In genomic region chr9:66511580-66512350, GRCm38 (mm10) we compare ENCODE assay signal across 8 mouse cellular contexts. TPM values are rescaled to one million over a fixed set of nuclear protein-coding genes. Genes with fewer than 3 reads are reported as not detected.
A peak's percentile ranks its signal among the peaks of the same experiment; 100 is the strongest.
DNase-seq lines count a peak whose midpoint lies in the region; ATAC-seq and TF ChIP-seq lines count a peak whose summit lies in the region.

No protein-coding gene starts in this region.

- peak overlapping the region; percentile 72 to 80 for H3K4me3 ChIP-seq in MEL (ENCODE audit: control insufficient read depth in 1 of 2, insufficient read depth in 1 of 2, low read depth in 2 of 2, low read length in 2 of 2)
- peak overlapping the region; percentile 60 for H3K4me3 ChIP-seq in cerebellum, adult 2 months (replicated peaks; ENCODE audit: insufficient read depth, low read depth, low read length)
- peak overlapping the region; percentile 73 for H3K4me3 ChIP-seq in hindbrain, embryonic 10.5 days
- peak overlapping the region; percentile 70 for H3K4me3 ChIP-seq in lung, postnatal 0 days (ENCODE audit: low read depth, low read length)

- peak; percentile 93 for ATAC-seq in lung, postnatal 0 days

- under 1% methylated on average over 78 of the region's 78 CpGs for WGBS in cerebellum, adult 2 months
- under 1% methylated on average over 78 of the region's 78 CpGs for WGBS in hindbrain, embryonic 10.5 days
- under 1% methylated on average over 75 of the region's 78 CpGs for WGBS in lung, postnatal 0 days

- peaks cover 0 to 9% of the 10 kb centered on the region in 2 experiments; a peak in 2 of 4 replicates for H3K4me1 ChIP-seq in MEL (ENCODE audit: control insufficient read depth in 1 of 2, insufficient read depth in 2 of 2, low read length in 2 of 2)
- peaks cover 49% of the 10 kb centered on the region for H3K4me1 ChIP-seq in cerebellum, adult 2 months (ENCODE audit: control insufficient read depth, insufficient read depth, low read length)
- peaks cover 48% of the 10 kb centered on the region for H3K4me1 ChIP-seq in hindbrain, embryonic 10.5 days (replicated peaks)
- no peaks in the 10 kb centered on the region for H3K4me1 ChIP-seq in lung, postnatal 0 days (ENCODE audit: insufficient read depth, low read depth, low read length)

- no peaks in the 10 kb centered on the region for H3K27me3 ChIP-seq in MEL (ENCODE audit: control insufficient read depth in 1 of 2, insufficient read depth in 2 of 2, low read length in 2 of 2)
- no peaks in the 10 kb centered on the region for H3K27me3 ChIP-seq in cerebellum, adult 2 months (ENCODE audit: control insufficient read depth, insufficient read depth, low read length)
- no peaks in the 10 kb centered on the region for H3K27me3 ChIP-seq in hindbrain, embryonic 10.5 days (ENCODE audit: insufficient read depth, poor library complexity, severe bottlenecking)
- no peaks in the 10 kb centered on the region for H3K27me3 ChIP-seq in lung, postnatal 0 days (replicated peaks; ENCODE audit: insufficient read depth, low read length)

- peaks cover 0 to 10% of the 10 kb centered on the region in 2 experiments; a peak in 2 of 4 replicates for H3K36me3 ChIP-seq in MEL (ENCODE audit: control insufficient read depth in 1 of 2, insufficient read depth in 2 of 2, low read length in 2 of 2)
- peaks cover 71% of the 10 kb centered on the region for H3K36me3 ChIP-seq in hindbrain, embryonic 10.5 days
- H3K36me3 ChIP-seq in lung, postnatal 0 days (ENCODE audit: insufficient read depth, low read length), result peaks cover 16% of the 10 kb centered on the region; the same call in 1 of the 2 replicates

- H3K4me2 ChIP-seq in lung, postnatal 0 days (replicated peaks; ENCODE audit: low read depth, low read length), result peak overlapping the region; percentile 99

- TF ChIP-seq POLR2A in MEL (IDR thresholded peaks at IDR 0.05; ENCODE audit: control insufficient read depth in 1 of 2, insufficient read depth in 1 of 2, low read depth in 1 of 2, low read length in 2 of 2, poor library complexity in 1 of 2), result peak; percentile 60 to 66
- TF ChIP-seq POLR2A in cerebellum, adult 2 months (IDR thresholded peaks at IDR 0.05; ENCODE audit: borderline replicate concordance, insufficient read depth, low read length), result peak; percentile 65

- H3K9ac ChIP-seq in MEL (ENCODE audit: control insufficient read depth, low read depth, low read length, poor library complexity, severe bottlenecking), result peak overlapping the region; percentile 83
- H3K9ac ChIP-seq in lung, postnatal 0 days (replicated peaks; ENCODE audit: low read depth), result peak overlapping the region; percentile 62

- TF ChIP-seq RAD21 in MEL (IDR thresholded peaks at IDR 0.05; ENCODE audit: low read depth, low read length), result no peak

- H3K9me3 ChIP-seq in MEL (replicated peaks; ENCODE audit: insufficient read depth, low read length), result no peaks in the 10 kb centered on the region
- no peaks in the 10 kb centered on the region for H3K9me3 ChIP-seq in hindbrain, embryonic 10.5 days
- no peaks in the 10 kb centered on the region for H3K9me3 ChIP-seq in lung, postnatal 0 days (ENCODE audit: low read length)

- TF ChIP-seq EP300 in MEL (IDR thresholded peaks at IDR 0.05; ENCODE audit: low read depth in 1 of 2, low read length in 2 of 2), result peak in 1 of 2 experiments; percentile 24; a peak in 1 of 4 replicates
- TF ChIP-seq EP300 in lung, postnatal 0 days (IDR thresholded peaks at IDR 0.05), result no peak

- peak; percentile 97 for DNase-seq in MEL (ENCODE audit: low read depth, low spot score)
- DNase-seq in cerebellum, adult 2 months, result peak; percentile 95 to 98
- peak; percentile 94 for DNase-seq in forelimb bud, embryonic 11.5 days (ENCODE audit: low read depth, low spot score)
- peak; percentile 91 for DNase-seq in hindbrain, embryonic 10.5 days (ENCODE audit: low spot score)
- DNase-seq in layer of hippocampus, adult 9-11 months, result peak; percentile 97
- DNase-seq in lung, postnatal 0 days (ENCODE audit: low spot score), result peak; percentile 96
- DNase-seq in ovary, postnatal 14 days (ENCODE audit: low spot score), result peak; percentile 91
- peak; percentile 95 for DNase-seq in thymus, postnatal 14 days

- peaks cover 4% of the 10 kb centered on the region; the same call in 1 of the 2 replicates for H3K79me2 ChIP-seq in MEL (ENCODE audit: control insufficient read depth, insufficient read depth, low read length, poor library complexity)

- H3K27ac ChIP-seq in MEL (ENCODE audit: control insufficient read depth, low read depth, low read length), result peak overlapping the region; percentile 86
- peak overlapping the region; percentile 92 for H3K27ac ChIP-seq in cerebellum, adult 2 months (ENCODE audit: insufficient read depth, low read length)
- H3K27ac ChIP-seq in hindbrain, embryonic 10.5 days, result peak overlapping the region; percentile 95
- H3K27ac ChIP-seq in lung, postnatal 0 days (ENCODE audit: low read length), result peak overlapping the region; percentile 91

- no peak for TF ChIP-seq CTCF in MEL (IDR thresholded peaks at IDR 0.05 in 2 of 3, conservative IDR thresholded peaks at IDR 0.05 in 1 of 3; ENCODE audit: control insufficient read depth in 1 of 3, insufficient read depth in 1 of 3, low read depth in 2 of 3, low read length in 3 of 3, poor library complexity in 1 of 3, severe bottlenecking in 1 of 3)
- TF ChIP-seq CTCF in cerebellum, adult 2 months (IDR thresholded peaks at IDR 0.05; ENCODE audit: borderline replicate concordance, insufficient read depth, low read depth, low read length), result no peak
- TF ChIP-seq CTCF in lung, postnatal 0 days (IDR thresholded peaks at IDR 0.05), result no peak; the same call in 1 of the 2 replicates

TF ChIP-seq in MEL, 35 proteins besides CTCF, POLR2A, EP300 and RAD21 (continues in another document):
- no peak for TF ChIP-seq ZC3H11A (IDR thresholded peaks at IDR 0.05; ENCODE audit: low read depth, low read length)
- peak; percentile 81; the same call in 1 of the 2 replicates for TF ChIP-seq E2F4 (IDR thresholded peaks at IDR 0.05; ENCODE audit: borderline replicate concordance, low read depth, low read length)
- peak; percentile 79; the same call in 1 of the 2 replicates for TF ChIP-seq BHLHE40 (IDR thresholded peaks at IDR 0.05; ENCODE audit: borderline replicate concordance, low read depth, low read length)
- TF ChIP-seq SIN3A (IDR thresholded peaks at IDR 0.05; ENCODE audit: low read length), result peak; percentile 75; the same call in 1 of the 2 replicates
- 0 out of 2 replicates have a peak, but pooled peaks have one; percentile 81 for TF ChIP-seq CHD1 (IDR thresholded peaks at IDR 0.05; ENCODE audit: low read depth, low read length)
- TF ChIP-seq RCOR1 (IDR thresholded peaks at IDR 0.05; ENCODE audit: low read depth, low read length), result no peak; the same call in none of the 2 replicates
- TF ChIP-seq GABPA (IDR thresholded peaks at IDR 0.05; ENCODE audit: low read depth, low read length), result no peak
- TF ChIP-seq CHD2 (IDR thresholded peaks at IDR 0.05; ENCODE audit: low read length), result no peak
- TF ChIP-seq KAT2A (conservative IDR thresholded peaks at IDR 0.05; ENCODE audit: low read depth, low read length), result no peak; the same call in 1 of the 2 replicates
- no peak for TF ChIP-seq ZKSCAN1 (IDR thresholded peaks at IDR 0.05; ENCODE audit: low read depth, low read length)
- peak; percentile 92 for TF ChIP-seq MYC (IDR thresholded peaks at IDR 0.05; ENCODE audit: low read depth, low read length)
- TF ChIP-seq USF1 (IDR thresholded peaks at IDR 0.05; ENCODE audit: low read depth, low read length), result peak; percentile 79
- peak; percentile 94 for TF ChIP-seq MAX (IDR thresholded peaks at IDR 0.05; ENCODE audit: low read length)
- no peak for TF ChIP-seq JUND (IDR thresholded peaks at IDR 0.05; ENCODE audit: low read depth, low read length)
- no peak for TF ChIP-seq MYB (IDR thresholded peaks at IDR 0.05; ENCODE audit: low read depth, low read length)
- TF ChIP-seq ETS1 (IDR thresholded peaks at IDR 0.05; ENCODE audit: low read depth, low read length), result peak; percentile 35; the same call in 1 of the 2 replicates
- TF ChIP-seq MEF2A (IDR thresholded peaks at IDR 0.05; ENCODE audit: extremely low read depth, insufficient replicate concordance, low read depth, low read length, poor library complexity, severe bottlenecking), result no peak
- no peak for TF ChIP-seq MAFK (IDR thresholded peaks at IDR 0.05; ENCODE audit: borderline replicate concordance, low read depth, low read length)
- TF ChIP-seq NELFE (IDR thresholded peaks at IDR 0.05; ENCODE audit: low read depth, low read length), result peak; percentile 77
- TF ChIP-seq GATA1 (IDR thresholded peaks at IDR 0.05; ENCODE audit: low read depth, low read length), result no peak
- no peak for TF ChIP-seq ELF1 (IDR thresholded peaks at IDR 0.05; ENCODE audit: low read depth, low read length)
- no peak; the same call in 1 of the 2 replicates for TF ChIP-seq MAZ (IDR thresholded peaks at IDR 0.05; ENCODE audit: low read depth, low read length)
- no peak for TF ChIP-seq USF2 (IDR thresholded peaks at IDR 0.05; ENCODE audit: borderline replicate concordance in 1 of 2, insufficient read depth in 1 of 2, low read depth in 1 of 2, low read length in 2 of 2)
- peak; percentile 39; the same call in 1 of the 2 replicates for TF ChIP-seq ZMIZ1 (IDR thresholded peaks at IDR 0.05; ENCODE audit: low read depth, low read length)
- TF ChIP-seq NRF1 (IDR thresholded peaks at IDR 0.05; ENCODE audit: insufficient read depth, low read depth, low read length, poor library complexity, severe bottlenecking), result peak; percentile 86
- no peak for TF ChIP-seq ZNF384 (IDR thresholded peaks at IDR 0.05; ENCODE audit: low read depth, low read length)
- TF ChIP-seq TBP (IDR thresholded peaks at IDR 0.05; ENCODE audit: low read depth, low read length), result no peak
- TF ChIP-seq TCF12 (IDR thresholded peaks at IDR 0.05; ENCODE audit: low read depth, low read length), result peak; percentile 53; the same call in 1 of the 2 replicates
- TF ChIP-seq HCFC1 (IDR thresholded peaks at IDR 0.05; ENCODE audit: low read depth, low read length), result peak; percentile 71
- TF ChIP-seq UBTF (IDR thresholded peaks at IDR 0.05; ENCODE audit: borderline replicate concordance, insufficient read depth, low read depth, low read length), result no peak
- TF ChIP-seq POLR2AphosphoS5 (IDR thresholded peaks at IDR 0.05; ENCODE audit: borderline replicate concordance, low read depth, low read length), result peak; percentile 77
- peak; percentile 9; the same call in 1 of the 2 replicates for TF ChIP-seq SMC3 (IDR thresholded peaks at IDR 0.05; ENCODE audit: low read depth, low read length)

RNA-seq across cellular contexts. Expression of gene Fbxl22, which starts 2.6 kb away (rescaled TPM):
- total RNA-seq in MEL (2012; rRNA removed), result 0.29 and 0.35 TPM in 2 replicates
- under 1 TPM in 1 of 2 experiments, not detected in 1; 0.47 TPM for polyA plus RNA-seq in MEL (2012; ENCODE audit: insufficient read depth in 1 of 2, insufficient read length in 2 of 2, low read depth in 1 of 2, low replicate concordance in 2 of 2, missing spikeins in 1 of 2)
- polyA plus RNA-seq in cerebellum, adult 2 months (2012; rRNA removed), result 3.2 and 3.4 TPM in 2 replicates
- polyA plus RNA-seq in hindbrain, embryonic 10.5 days (2016; fragmentation: Nextera tagmentation; extraction: Ambion mirVana), result 1.5 and 1.6 TPM in 2 replicates
- polyA plus RNA-seq in lung, postnatal 0 days (2015; fragmentation: Nextera tagmentation; extraction: Ambion mirVana), result 3.4 and 3.6 TPM in 2 replicates

Comparison
In these comparisons a context has a peak if more than half of its experiments do, and no peak if none do; other contexts are left out.
1. Peak in every context shown above with its lines: DNase-seq, ATAC-seq, H3K4me3 ChIP-seq and H3K27ac ChIP-seq.